Mouse (Mus musculus) E14TG2a.4 (cell line): ENCODE measurements around the gene Med23.

Experiments used
- CTCF ChIP-seq: conservative IDR thresholded peaks from 2 replicates; pipeline ENCODE4 v1.5.1; 2014; ENCODE audit warnings: low read length
- POU5F1 ChIP-seq: IDR thresholded peaks from 2 replicates; pipeline ENCODE4 v1.6.1; 2014; ENCODE audit warnings: low read length, borderline replicate concordance

- no peak for TF ChIP-seq CTCF
- TF ChIP-seq POU5F1 = no peak
Observed at GRCm38 (mm10) chr10:24930143-24930542, 60.4 kb downstream of the Med23 start.
